Mouse (Mus musculus): Measurements from ENCODE around the gene Zfp429. TPM values are rescaled to one million over a fixed set of nuclear protein-coding genes. Genes with fewer than 3 reads are reported as not detected.

Gene Zfp429
- polyA plus RNA-seq (2017; shearing (Covaris generic)), result 29.1 TPM

GRCm38 (mm10) chr13:67399183-67399903, at the start of gene Zfp429:
Zfp429 (minus strand) TSS chr13:67399819.

GRCm38 (mm10) chr13:67421207-67421857, 21.7 kb upstream of the Zfp429 start, which contains the start of gene Zfp459:
Zfp459 (minus strand) TSS chr13:67421418.

GRCm38 (mm10) chr13:67375050-67375911, 24.3 kb downstream of the Zfp429 start, which contains the start of the genes Gm28041 and Zfp456:
Gm28041 (minus strand) TSS chr13:67375733.
Zfp456 (minus strand) TSS chr13:67375810.

GRCm38 (mm10) chr13:67360131-67360744, 39.4 kb downstream of the Zfp429 start, which contains the start of the genes Gm28044 and Zfp953:
Gm28044 (minus strand) TSS chr13:67360536.
Zfp953 (minus strand) TSS chr13:67360605.

Other genes starting within 250 kb of the Zfp429 start
- 13.1 TPM for gene Rsl1, start 226.6 kb downstream of the Zfp429 start, polyA plus RNA-seq (2017; shearing (Covaris generic))
- gene Zfp455, start 205.3 kb downstream of the Zfp429 start, polyA plus RNA-seq (2017; shearing (Covaris generic)), result 2.6 TPM
- 1.7 TPM for gene Zfp458, start 121.4 kb downstream of the Zfp429 start, polyA plus RNA-seq (2017; shearing (Covaris generic))
- not detected for gene Zfp457, start 93.3 kb downstream of the Zfp429 start, polyA plus RNA-seq (2017; shearing (Covaris generic))
- 5.7 TPM for gene Zfp595, start 67.2 kb downstream of the Zfp429 start, polyA plus RNA-seq (2017; shearing (Covaris generic))
- 0.94 TPM for gene Gm28044, start 39.3 kb downstream of the Zfp429 start, polyA plus RNA-seq (2017; shearing (Covaris generic))
- 2.0 TPM for gene Zfp953, start 39.2 kb downstream of the Zfp429 start, polyA plus RNA-seq (2017; shearing (Covaris generic))
- gene Gm28041, start 24.1 kb downstream of the Zfp429 start, polyA plus RNA-seq (2017; shearing (Covaris generic)), result 1.2 TPM
- gene Zfp456, start 24.0 kb downstream of the Zfp429 start, polyA plus RNA-seq (2017; shearing (Covaris generic)), result 5.7 TPM
- 3.5 TPM for gene Zfp459, start 21.6 kb upstream of the Zfp429 start, polyA plus RNA-seq (2017; shearing (Covaris generic))
- 34.3 TPM for gene Zfp874a, start 51.8 kb upstream of the Zfp429 start, polyA plus RNA-seq (2017; shearing (Covaris generic))
- gene Zfp874b, start 84.4 kb upstream of the Zfp429 start, polyA plus RNA-seq (2017; shearing (Covaris generic)), result 13.9 TPM
- 17.3 TPM for gene Zfp58, start 100.7 kb upstream of the Zfp429 start, polyA plus RNA-seq (2017; shearing (Covaris generic))
- not detected for gene Gm26965, start 126.3 kb upstream of the Zfp429 start, polyA plus RNA-seq (2017; shearing (Covaris generic))
- gene Zfp87, start 126.4 kb upstream of the Zfp429 start, polyA plus RNA-seq (2017; shearing (Covaris generic)), result 44.6 TPM
- 15.9 TPM for gene Zfp748, start 154.0 kb upstream of the Zfp429 start, polyA plus RNA-seq (2017; shearing (Covaris generic))
- 5.3 TPM for gene Zfp729b, start 209.9 kb upstream of the Zfp429 start, polyA plus RNA-seq (2017; shearing (Covaris generic))
- gene Gm49345, start 237.9 kb upstream of the Zfp429 start, polyA plus RNA-seq (2017; shearing (Covaris generic)), result 3.1 TPM
- 4.8 TPM for gene Zfp729a, start 238.0 kb upstream of the Zfp429 start, polyA plus RNA-seq (2017; shearing (Covaris generic))